Mouse (Mus musculus) G1E (cell line): Measurements from ENCODE around the gene Pisd. TPM values are rescaled to one million over a fixed set of nuclear protein-coding genes. Genes with fewer than 3 reads are reported as not detected.
A peak's percentile ranks its signal among the peaks of the same experiment; 100 is the strongest.
"Not testable (repeated sequence)": the region's sequence is repeated elsewhere in the genome, so short reads cannot be mapped to it uniquely, and the experiment has no call there.

Experiments used
- ATAC-seq: 2 replicates; pipeline ENCODE4 v1.8.0; 2016; ENCODE audit warnings: mild to moderate bottlenecking; ENCODE audit not compliant: insufficient number of reproducible peaks, poor library complexity, low FRiP score, severe bottlenecking; ENCODE audit errors: extremely low read depth
- DNase-seq: peaks from one replicate; pipeline ENCODE4 v3.0.0; 2012; ENCODE audit warnings: low spot score
- H3K27me3 ChIP-seq: 2 replicates; pipeline ENCODE4 v1.6.1; 2012; ENCODE audit warnings: mild to moderate bottlenecking, low read length, inconsistent platforms; ENCODE audit not compliant: insufficient read depth
- H3K36me3 ChIP-seq: replicated peaks from 2 replicates; pipeline ENCODE3; 2012; ENCODE audit warnings: mild to moderate bottlenecking, inconsistent platforms
- H3K4me1 ChIP-seq: 2 replicates; pipeline ENCODE4 v1.6.1; 2012; ENCODE audit warnings: low read depth, low read length, inconsistent platforms, mixed read lengths; ENCODE audit not compliant: insufficient read depth
- H3K4me3 ChIP-seq: 2 replicates; pipeline ENCODE4 v1.5.1; 2012; ENCODE audit warnings: low read depth, mild to moderate bottlenecking, inconsistent platforms, low read length, moderate library complexity, mixed read lengths
- H3K9me3 ChIP-seq: replicated peaks from 2 replicates; pipeline ENCODE4 v1.6.1; 2012; ENCODE audit warnings: inconsistent platforms
- CTCF ChIP-seq: IDR thresholded peaks from 2 replicates; pipeline ENCODE4 v1.5.1; 2012; ENCODE audit warnings: low read depth, low read length, inconsistent platforms, mixed read lengths
- GATA1 ChIP-seq: IDR thresholded peaks from 2 replicates; pipeline ENCODE4 v1.6.1; 2012; ENCODE audit warnings: borderline replicate concordance, low read length, inconsistent platforms, mixed read lengths
- GATA2 ChIP-seq: IDR thresholded peaks from 2 replicates; pipeline ENCODE4 v1.6.1; 2012; ENCODE audit warnings: low read depth, low read length, inconsistent platforms, borderline replicate concordance
- POLR2AphosphoS5 ChIP-seq: IDR thresholded peaks from 2 replicates; pipeline ENCODE4 v1.6.1; 2012; ENCODE audit warnings: low read depth, low read length, inconsistent platforms; ENCODE audit not compliant: insufficient replicate concordance
- TAL1 ChIP-seq: conservative IDR thresholded peaks from 2 replicates; pipeline ENCODE4 v1.6.1; 2012; ENCODE audit warnings: low read depth, low read length, inconsistent platforms, mixed read lengths
- polyA plus RNA-seq: library from polyadenylated mRNA; stranded (reverse); fragments of >175 nt; gene quantifications from 2 replicates; pipeline ENCODE4 v1.2.3, GENCODE M21; 2012
- total RNA-seq, 2 experiments: library from RNA; stranded (forward) in 1 of 2; stranded (reverse) in 1 of 2; fragments of 200-1000 nt in 1 of 2; fragments of >200 nt in 1 of 2; fragmentation: Nextera tagmentation in 1 of 2; gene quantifications; 2 replicates each; pipeline ENCODE4 v1.2.3; 2014 to 2017

Pisd gene
- total and polyA plus RNA-seq, 3 experiments, result 19.1 to 24.2 (median 20.9) TPM

GRCm38 (mm10) chr5:32747650-32748375 lies 37.6 kb downstream of the Pisd start:
- Histone ChIP-seq H3K27me3 (no peaks in the 10 kb centered on the region), H3K4me3 (no peak overlapping the region), H3K36me3 (peaks cover 46% of the 10 kb centered on the region), H3K9me3 (no peaks in the 10 kb centered on the region), H3K4me1 (peaks cover 42% of the 10 kb centered on the region)
- TF ChIP-seq CTCF (peak; percentile 84), POLR2AphosphoS5 (no peak)
- DNase-seq (peak; percentile 47), ATAC-seq (no peak)

DNA sequence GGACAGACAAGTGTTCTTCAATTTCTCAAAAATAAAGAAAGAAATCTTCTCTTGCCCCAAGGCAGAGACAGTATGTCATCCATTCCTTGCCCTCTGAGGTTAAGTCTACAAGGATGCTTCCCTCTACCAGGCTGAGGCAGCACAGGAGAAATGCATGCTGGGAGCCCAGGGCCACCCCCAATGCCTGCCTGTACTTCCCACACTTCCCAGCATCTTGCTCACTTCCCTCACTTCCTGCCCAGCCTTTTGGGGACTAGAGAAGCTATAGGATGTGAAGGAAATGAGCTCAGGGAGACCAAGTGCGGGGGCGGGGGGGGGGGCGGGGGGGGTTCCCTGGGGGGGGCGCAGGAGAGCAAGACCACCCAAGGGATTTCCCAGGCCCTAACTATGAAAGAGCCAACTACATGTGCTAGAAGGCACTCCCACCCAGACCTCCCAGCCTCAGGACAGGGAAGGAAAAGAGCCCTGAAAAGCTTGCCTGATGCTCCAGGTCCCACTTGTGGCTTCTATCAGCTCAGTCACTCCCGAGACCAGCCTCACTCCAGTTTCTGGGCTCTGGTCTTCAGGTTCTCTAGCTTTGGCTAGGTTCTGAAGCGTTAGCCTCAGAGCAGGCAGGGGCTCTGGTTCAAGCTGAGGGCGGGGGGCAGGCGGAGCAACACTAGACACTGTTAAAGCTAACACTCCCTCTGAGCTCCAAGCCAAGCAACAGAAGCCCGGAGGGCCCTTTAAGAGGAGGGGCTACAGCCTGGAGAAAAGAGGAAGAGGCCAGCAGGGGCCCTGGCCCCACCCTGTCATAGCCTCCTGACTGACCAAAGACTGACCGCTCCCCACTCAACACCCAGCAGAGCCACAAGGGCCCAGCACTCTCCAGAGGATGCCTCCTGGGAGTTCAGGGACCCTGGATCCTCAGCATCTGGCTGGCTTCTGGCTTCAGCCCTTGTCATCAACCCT lies 39.5 kb downstream of the Pisd start:
- TF ChIP-seq GATA1 (no peak), GATA2 (no peak), CTCF (no peak), TAL1 (no peak), POLR2AphosphoS5 (no peak)
- Histone ChIP-seq H3K4me3 (peak overlapping the region; percentile 70), H3K36me3 (peaks cover 59% of the 10 kb centered on the region), H3K27me3 (no peaks in the 10 kb centered on the region), H3K9me3 (no peaks in the 10 kb centered on the region), H3K4me1 (peaks cover 42% of the 10 kb centered on the region)
- ATAC-seq (peak; percentile 91), DNase-seq (peak; percentile 80)

DNA sequence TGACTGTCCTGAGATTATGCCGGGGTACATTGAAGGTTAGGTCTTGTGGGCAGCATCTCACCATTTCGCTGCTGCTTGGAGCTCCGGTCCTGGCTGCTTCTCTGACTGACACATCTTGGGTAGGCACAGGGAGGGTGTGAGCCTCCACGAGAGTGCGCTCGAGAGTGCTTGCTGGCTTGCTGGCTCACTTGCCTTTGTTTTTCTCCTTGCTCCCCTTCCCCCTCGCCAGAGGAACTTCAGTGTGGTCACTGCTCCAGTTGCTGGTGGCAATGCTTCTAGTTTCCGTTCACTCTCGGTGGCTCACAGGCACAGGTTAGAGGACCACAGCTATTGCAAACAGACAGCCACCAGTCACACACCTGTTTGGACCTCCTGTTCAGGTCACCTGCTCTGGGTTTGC lies 43.3 kb downstream of the Pisd start:
- no peak overlapping the region for H3K4me3 ChIP-seq
- H3K9me3 ChIP-seq, result no peaks in the 10 kb centered on the region
- no peaks in the 10 kb centered on the region for H3K27me3 ChIP-seq
- peaks cover 27% of the 10 kb centered on the region for H3K4me1 ChIP-seq
- no peak for DNase-seq
- no peak for ATAC-seq
- H3K36me3 ChIP-seq, result peaks cover 76% of the 10 kb centered on the region
- TF ChIP-seq GATA2 (no peak), POLR2AphosphoS5 (no peak), GATA1 (no peak), TAL1 (no peak), CTCF (no peak)

DNA sequence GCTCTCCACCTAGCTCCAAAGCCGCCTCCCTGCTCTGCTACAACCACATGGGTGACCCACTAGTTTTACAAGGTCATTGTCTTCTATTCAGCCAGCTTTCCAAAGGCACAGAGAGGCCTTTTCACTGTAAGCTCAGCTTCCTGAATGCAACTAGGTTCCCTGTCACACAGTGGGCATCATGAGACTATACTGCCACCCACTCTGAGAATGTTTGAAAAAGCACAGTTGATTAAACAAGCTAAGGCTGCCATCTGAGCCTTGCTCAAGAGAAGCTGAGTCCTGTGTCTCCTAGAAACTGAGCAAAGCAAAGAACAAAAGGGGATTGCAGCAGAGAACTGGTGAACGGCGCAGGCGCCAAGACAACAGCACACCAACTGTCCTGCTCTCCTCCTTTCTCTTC lies 44.1 kb downstream of the Pisd start:
- not testable (repeated sequence) for DNase-seq, H3K9me3 ChIP-seq, H3K4me3 ChIP-seq, H3K27me3 ChIP-seq, ATAC-seq
- H3K36me3 ChIP-seq, result peaks cover 84% of the 10 kb centered on the region
- H3K4me1 ChIP-seq, result peaks cover 19% of the 10 kb centered on the region

DNA sequence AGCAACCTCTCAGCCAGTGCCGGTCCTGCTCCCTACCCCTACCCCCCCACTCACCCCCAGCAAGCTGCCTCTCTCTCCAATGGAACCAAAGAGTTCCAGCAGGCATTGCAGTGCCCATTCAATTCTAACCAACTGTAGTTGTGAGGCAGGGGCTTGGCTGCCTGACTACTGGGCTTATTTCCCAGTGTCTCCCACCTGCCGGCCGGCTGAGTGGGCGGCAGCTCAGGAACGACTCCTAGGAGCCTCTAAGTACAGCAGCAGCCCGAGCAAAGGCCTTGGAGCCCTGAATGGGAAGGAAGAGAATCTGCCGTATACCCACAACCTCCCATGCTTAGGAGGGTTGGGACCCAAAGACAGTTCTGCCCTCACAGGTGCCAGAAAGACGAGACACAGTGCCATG lies 44.6 kb downstream of the Pisd start:
- H3K27me3 ChIP-seq, ATAC-seq, DNase-seq, H3K4me3 ChIP-seq, H3K9me3 ChIP-seq: not testable (repeated sequence)
- Histone ChIP-seq H3K36me3 (peaks cover 87% of the 10 kb centered on the region), H3K4me1 (peaks cover 14% of the 10 kb centered on the region)

DNA sequence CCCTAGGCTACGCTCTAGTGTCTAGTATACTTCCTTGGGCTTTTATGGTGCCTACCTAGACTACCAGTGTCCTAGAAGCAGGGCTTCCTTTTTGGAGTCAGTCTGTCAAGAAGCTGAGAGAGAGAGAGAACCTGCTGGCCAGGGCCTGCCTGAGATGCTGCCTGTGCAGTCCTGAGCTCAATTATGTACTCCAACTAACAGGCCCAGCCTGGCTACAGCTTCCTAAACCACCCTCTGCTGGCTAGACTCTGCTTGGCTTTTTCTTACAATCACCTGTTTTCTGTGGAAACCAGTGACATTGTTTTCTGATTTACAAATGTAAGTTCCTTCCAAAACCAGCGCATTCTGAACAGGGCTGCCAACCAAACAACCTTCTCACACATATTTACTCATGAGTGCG lies 45.3 kb downstream of the Pisd start:
- H3K36me3 ChIP-seq, result peaks cover 92% of the 10 kb centered on the region
- ATAC-seq, result no peak
- no peak for TF ChIP-seq GATA2
- no peak for TF ChIP-seq POLR2AphosphoS5
- no peak for TF ChIP-seq GATA1
- TF ChIP-seq CTCF, result no peak
- TF ChIP-seq TAL1, result no peak

DNA sequence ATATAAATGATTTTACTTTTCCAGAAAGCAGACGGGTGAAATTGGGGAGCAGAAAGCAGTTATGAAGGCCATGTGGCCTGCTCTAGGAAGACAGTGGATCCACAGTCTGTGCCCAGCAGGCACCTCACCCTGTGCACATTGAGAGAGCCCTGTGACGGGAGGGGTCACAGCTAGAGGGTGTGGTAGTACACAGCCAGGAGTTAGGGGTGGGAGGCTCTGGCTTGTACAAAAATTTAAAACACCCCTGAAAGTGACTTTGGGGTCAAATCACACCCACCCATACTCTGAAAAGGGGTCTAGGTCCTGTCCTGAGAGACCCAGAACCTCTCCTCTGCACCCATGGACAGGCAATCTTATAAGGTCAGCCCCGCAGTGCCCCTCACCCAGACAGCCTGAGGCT lies 48.7 kb downstream of the Pisd start:
- not testable (repeated sequence) for H3K4me1 ChIP-seq, H3K9me3 ChIP-seq, ATAC-seq, H3K27me3 ChIP-seq, H3K4me3 ChIP-seq, DNase-seq
- peaks cover 75% of the 10 kb centered on the region for H3K36me3 ChIP-seq

More for the DNA sequence above, 45.3 kb downstream of the Pisd start:
- Histone ChIP-seq H3K27me3 (no peaks in the 10 kb centered on the region), H3K4me1 (peaks cover 7% of the 10 kb centered on the region), H3K9me3 (no peaks in the 10 kb centered on the region), H3K4me3 (no peak overlapping the region)
- no peak for DNase-seq
